Mouse (Mus musculus) liver, embryonic 14.5 days (tissue): ENCODE data around the gene Phactr4.

Experiments used
- CTCF ChIP-seq: IDR thresholded peaks from 2 replicates; pipeline ENCODE4 v1.5.1; 2016; ENCODE audit warnings: antibody characterized with exemption, low read depth, control low read depth
- EP300 ChIP-seq: IDR thresholded peaks from 2 replicates; pipeline ENCODE4 v1.6.1; 2016; ENCODE audit warnings: antibody characterized with exemption, low read depth

DNA sequence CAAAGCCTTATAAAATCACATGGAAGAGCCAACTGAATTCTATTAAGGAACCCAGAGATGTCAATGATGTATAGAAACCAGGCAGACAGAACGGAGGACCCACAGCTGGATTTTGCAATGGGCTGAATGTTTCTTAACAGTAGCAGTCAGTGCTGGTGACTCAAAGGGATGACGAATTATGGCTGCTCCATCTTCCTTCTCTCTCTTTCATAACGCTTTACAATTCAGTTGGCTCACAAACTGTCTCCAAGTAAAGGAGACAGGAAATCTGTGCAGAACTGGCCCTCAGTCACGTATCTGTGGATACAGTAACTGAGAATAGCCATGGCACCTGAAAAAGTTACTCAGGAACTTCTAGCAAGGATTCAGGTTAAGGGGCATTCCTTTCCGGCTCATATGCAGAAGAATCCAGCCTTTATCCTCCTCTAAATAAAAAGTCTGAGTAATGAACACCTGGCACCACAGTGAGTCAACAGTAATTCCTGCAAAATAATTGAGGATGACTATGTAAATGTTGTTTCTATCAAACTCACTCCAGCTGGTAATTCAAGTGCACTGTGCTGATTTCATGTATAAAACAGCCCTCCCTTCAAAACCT lies 19.1 kb downstream of the Phactr4 start:
- TF ChIP-seq CTCF (no peak), EP300 (no peak)
